Mouse (Mus musculus): Measurements from ENCODE around the gene Tspan32.

Tspan32 gene

DNA sequence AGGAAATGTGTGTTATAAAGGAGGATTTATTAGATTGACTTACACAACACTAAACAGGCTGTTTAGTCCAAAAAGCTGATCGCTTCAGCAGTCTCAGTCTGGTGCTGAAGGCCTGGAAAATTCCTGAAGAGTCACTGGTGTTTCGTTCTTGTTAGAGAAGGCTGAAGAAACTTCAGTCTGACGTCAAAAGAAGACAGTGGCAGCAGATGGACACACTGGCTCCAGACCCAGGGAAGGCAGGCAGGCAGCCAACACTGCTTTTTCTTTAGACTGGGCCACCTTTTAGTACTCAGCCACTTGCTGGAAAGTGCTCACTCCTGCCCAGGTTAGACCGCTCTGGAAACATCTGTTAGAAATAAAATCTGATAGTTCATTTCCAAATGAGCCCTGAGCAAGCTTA is 28.7 kb downstream of the Tspan32 start:
- no peak for DNase-seq (ENCODE audit: low spot score)

DNA sequence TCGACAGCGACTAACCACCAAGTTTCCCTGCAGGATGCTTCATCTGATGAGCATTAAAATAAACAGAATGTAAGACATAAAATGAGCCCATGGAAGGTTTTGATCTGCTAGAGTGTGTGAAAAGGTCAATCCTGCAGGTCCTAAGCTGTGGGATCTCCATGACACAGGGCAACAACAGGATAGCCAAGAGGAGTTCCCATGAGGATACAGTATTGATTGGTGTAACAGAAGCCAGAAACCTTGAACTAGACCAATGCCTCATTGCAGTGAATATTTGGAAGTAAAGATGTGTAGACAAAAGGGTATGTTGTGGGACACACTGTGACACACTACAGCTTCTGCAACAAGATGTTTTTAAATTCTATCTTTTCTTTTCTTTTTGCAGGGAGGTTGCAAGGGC is 29.3 kb downstream of the Tspan32 start:
- DNase-seq (ENCODE audit: low spot score), result no peak

DNA sequence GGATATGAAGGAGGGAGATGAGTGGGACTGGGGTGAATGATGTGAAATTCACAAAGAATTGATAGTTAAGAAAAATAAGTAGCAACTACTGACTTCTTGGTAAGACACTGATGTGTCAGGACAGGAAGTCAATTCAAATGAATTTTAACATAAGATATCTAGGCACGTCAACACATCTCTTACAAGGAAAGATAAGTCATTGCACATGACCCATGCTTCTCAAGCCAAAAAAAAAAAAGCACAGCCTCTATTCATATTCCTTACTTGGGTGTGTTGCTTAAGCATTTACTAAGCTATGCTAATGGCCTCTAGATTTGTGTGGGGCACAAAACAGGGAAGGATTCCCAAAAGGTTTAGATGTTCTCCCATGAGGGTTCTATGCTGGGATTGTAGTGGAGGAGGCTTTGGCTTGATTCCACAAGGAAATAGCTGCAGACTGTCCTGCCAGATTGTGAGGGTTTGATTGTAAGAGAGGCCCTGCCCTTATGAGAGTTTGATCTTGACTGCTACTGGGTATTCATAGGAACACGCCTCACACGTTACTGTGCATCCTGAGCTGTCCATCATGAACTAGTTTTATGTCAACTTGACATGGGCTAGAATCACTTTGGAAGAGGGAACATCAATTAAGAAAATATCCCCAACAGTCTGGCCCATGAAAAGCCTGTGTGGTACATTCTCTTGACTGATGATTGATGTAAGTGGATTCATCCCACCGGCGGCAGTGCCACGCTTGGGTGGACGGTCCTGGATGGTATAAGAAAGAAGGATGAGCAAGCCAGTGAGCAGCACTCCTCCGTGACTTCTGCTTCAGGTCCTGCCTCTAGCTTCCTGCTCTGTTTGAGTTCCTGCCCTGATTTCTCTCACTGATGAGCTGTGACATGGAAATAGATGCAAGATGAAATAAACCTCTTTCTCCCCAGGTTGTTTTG is 29.9 kb downstream of the Tspan32 start:
- no peak for DNase-seq (ENCODE audit: low spot score)

DNA sequence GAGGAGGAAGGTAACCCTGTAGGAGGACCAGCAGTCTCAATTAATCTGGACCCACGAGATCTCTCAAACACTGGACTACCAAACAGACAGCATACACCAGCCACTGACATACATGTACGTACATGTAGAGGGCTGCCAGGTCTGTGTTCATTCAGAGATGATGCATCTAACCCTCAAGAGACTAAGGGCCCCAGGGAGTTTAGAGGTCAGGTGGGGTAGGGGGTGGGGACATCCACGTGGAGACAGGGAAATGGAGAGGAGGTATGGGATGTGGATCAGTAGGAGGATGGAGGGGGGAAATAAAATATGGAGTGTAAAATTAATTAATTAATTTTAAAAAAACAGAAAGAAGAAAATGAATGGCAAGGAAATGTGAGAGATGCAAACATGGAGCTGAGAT is 31.9 kb downstream of the Tspan32 start:
- no peak for DNase-seq (ENCODE audit: low spot score)

DNA sequence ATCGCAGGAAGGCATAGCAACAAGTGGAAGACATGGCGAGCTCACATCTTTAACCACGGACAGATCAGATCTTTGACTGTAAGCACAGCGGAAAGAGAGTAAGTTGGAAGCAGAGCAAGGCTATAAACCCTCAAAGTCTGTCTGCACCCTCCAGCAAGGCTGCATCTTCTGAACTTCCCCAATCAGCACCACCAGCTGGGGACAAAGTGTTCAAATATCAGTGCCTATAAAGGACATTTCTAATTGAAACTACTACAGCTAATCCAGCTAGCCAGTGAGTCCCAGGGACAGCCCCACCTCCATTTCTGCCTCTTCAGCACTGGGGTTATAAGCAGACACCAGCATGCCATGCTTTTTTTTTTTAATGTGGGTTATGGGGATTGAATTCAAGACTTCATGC is 32.5 kb downstream of the Tspan32 start:
- no peak for DNase-seq (ENCODE audit: low spot score)

DNA sequence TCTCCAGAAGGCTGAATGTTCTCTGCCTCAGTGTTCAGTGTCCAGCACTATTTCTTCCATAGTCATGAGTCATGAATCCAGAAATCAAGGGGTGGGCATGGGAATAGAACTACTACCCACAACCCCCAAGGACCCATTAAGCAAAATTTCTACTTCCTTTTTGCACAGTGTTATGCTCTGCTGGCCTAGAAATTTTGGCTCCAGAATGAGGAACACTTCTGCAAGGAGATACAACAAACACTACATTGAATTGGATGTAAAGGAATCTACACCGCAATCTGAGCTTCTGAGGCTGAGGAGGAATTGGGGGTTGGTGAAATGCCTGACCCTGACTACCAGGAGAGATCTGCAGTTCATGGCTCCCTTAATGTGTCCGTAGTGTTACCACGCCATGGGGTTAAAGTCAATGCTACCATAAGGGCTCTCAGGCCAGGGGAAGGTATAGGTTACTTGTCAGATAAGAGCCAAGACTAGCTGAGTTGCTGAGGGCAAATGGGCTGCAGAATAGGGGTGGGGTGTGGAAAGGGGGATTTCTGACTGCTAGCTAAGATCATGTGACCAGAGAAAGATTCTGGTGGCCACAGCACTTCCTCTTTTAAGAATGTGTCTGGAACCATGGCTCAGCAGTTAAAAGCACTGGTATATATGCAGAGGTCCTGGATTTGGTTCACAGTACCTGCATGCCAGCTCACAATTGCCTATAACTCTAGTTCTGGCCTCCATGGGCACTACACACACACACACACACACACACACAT is 33.5 kb downstream of the Tspan32 start:
- no peak for DNase-seq (ENCODE audit: low spot score)

DNA sequence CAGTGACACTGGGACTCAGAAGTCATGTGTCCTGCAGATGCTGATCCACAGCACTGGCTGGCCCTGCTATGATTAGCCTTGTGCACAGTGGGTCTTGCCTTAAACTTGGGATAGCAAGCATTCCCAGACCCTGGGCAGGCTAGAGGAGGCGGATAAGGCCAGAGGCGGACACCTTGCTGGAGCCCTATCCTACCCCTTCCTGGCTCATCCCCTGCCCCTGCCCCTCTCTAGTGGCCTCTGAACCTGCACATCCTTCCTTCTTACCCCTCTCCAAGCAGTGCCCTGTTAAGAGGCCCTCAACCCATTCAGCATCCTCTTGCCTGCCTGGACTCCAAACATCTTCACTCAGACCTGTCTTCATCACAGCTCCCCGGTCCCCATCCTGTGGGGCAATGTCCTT is 35.7 kb downstream of the Tspan32 start:
- no peak for DNase-seq (ENCODE audit: low spot score)

DNA sequence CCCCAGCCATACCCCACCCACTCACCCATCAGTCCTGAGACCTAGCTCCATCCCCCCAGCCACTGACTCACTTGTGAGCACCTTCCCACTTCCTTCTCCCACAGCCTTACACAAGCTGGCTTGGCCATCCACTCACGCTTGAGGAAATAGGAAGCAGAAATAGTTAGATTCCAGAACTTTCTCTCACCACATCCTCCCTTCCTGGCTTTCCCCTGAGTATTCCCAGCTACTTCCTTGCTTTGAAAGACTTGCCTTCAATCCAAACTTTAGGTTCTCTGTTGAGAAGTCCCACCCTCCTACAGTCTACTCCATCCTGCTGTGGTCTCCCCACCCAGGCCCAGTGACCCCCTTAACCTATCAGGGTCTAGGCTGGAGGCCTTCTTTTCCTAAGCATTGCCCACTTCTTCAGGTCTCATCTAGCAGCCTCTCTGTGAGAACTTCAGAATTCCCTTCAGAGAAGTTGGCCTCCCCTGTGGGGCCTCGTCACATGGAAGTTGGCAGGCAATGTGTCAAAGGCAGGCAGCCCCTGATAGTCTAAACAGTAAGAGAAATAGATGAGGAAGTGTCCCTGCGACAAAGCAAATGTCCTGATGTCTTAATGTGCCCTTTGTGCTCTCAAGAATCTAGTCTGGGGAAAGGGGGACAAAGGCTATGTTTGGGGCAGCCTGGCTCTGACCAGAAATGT is 36.4 kb downstream of the Tspan32 start:
- DNase-seq (ENCODE audit: low spot score), result no peak

DNA sequence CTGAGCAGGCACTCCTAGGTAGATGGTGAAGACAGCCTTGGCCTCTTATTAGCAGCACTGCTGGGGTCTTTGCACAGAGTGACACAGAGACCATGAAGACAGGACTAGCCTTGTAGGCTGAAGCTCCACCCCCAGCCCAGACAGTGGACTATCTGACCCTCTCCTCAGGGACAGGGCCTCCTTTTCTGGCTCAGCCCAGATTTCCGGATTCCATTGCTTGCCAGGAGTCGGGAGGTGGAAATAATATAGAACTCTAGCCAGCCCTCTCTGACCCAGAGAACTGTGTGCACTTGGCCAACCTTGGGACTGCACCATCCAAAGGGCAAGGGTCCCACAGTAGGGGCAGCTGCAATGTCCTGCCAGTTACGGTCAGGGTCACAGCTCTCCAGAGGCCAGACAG is 37.2 kb downstream of the Tspan32 start:
- no peak for DNase-seq (ENCODE audit: low spot score)

DNA sequence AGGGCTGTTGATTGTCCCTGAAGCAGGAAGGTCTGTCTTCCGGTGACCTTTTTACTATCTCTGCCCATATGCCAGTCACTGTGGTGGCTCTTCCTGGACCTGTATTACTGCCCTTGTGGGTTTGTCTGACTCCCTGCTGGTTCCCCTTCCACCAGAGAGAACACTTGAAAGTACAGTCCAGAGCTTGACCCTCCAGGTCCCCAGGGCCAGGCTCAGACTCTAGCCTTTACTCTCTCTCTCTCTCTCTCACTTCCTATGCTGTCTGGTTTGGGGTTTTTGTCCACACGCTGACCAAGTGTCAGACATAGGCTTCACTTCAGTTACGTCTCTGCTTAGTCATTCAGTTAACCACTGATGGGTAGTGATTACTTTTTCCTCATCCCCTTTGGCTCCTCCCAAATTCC is 38.1 kb downstream of the Tspan32 start:
- DNase-seq (ENCODE audit: low spot score), result no peak

DNA sequence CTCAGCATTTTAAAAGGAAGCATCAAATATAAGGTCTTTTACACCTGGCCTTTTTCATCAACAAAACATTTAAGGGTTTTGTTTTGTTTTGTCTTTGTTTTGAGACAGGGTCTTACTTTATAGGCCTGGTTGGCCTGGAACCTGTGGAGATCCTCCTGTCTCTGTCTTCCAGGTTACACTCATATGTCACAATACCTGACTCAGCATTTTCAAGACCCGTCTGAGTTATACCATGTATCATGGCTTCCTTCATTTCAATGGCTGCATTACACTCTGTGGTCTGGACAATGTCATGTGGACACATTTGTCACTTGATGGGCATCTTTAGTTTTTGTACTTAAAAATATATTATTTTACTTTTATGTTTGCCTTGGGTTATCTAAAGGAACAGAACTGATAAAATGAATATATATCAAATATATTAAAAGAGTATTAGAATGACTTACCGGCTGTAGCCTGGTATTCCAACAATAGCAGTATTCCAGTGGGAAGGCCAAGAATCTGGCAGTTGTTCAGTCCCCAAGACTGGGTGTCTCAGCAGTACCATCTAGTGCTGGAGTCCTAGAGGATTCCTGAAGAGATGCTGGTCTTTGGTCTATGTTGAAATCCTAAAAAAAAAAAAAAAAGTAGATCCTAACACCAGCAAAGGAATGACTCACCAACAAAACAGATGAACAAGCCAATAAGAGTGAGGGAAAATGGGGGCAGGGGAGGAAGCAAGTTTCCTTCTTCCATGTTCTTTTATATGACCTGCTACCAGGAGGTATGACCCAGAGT is 39.4 kb downstream of the Tspan32 start:
- no peak for DNase-seq (ENCODE audit: low spot score)

DNA sequence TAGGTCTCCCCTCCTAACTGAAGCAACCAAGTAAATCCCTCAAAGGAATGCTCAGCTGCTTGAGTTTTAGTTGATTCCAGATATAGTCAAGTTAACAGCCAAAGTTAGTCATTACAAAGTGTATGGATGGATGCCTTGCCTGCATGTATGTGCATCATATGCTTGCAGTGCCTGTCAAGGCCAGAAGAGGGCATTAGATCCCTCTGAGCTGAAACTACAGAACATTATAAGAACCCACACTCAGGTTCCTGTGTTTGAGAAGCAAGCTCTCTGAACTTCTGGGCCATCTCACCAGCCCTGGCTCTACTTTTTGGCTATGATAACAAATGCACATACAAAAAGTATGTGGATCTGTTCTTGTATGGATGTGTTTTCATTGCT is 40.0 kb downstream of the Tspan32 start:
- no peak for DNase-seq (ENCODE audit: low spot score)

DNA sequence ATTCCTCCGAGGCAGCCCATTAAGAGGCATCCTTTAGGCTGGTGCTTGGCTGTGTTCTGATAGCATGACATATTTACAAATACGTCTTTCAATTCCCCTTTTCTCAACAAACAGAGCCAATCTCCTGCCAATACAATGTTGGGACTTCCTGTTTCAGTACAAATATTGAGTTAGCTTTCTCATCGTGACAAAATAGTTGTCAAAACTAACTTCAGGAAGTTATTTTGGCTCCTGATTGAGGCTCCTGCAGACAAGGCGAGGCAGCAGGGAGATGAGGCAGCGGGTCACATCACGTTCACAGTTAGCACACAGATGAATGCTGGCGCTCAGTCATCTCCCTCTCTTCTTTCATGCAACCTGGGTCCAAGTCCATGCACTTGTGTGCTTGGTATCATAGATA is 41.5 kb downstream of the Tspan32 start:
- no peak for DNase-seq (ENCODE audit: low spot score)

DNA sequence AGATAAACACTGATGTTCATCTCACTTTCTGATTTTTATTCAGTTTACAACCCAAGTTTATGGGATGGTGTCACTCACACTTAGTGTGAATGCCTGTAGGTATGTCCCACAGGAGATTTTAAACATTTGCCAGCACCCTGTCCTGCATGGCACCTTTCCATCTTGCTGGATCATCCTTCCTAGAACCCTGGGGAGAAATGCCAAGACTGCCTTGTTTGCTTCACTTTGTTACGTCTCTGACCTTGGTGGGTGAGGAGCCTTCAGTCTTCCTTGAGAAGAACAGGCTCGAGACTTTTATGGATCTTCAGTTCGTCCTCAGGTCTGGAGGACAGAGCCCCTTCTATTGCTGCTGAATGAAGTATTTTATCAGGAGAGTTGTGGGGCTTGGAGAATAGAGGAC is 44.5 kb downstream of the Tspan32 start:
- no peak for DNase-seq (ENCODE audit: low spot score)

DNA sequence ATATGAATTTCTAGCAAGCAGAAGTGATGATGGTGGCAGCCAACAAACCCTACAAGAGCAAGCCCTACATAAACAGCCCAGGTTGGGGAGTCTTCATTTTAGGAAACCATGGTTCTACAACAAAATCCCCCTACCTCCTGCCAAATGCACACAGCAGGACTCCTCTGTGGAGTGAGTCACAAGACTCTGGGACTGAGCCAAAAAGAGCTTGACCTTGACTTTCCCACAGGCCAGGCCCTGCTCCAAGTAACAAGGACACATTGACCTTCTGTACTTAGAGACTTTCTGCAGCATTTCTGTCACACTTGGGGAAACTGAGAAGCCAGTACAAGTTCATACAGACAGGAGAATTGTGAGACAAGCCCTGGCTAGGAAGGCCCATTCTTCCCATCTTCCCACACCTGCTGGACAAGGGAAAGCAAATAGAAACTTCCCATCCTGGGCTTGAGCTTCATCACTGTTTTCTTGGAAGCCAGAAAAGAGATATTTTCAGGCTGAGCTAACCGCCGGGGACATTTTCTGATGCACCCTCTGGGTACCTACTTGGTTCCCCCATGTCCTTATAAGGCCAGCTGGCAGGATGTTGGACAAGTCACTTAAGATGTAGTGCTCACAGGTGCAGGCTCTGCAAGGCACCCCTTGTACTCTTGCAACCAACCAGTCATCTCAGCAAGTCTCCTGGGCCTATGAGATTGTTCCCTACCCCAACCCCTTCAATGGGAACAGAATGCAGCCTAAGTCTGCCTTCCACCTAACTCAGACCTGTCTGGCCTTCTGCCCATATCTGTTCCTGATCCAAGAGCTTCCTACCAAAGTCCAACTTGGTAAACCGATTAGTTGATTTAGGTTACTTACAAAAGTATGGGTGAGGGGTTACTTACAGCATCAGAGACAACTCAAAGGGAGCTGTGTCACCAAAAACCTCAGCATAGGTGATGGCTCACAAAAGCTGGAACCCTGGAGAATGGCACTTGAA is 45.3 kb downstream of the Tspan32 start:
- no peak for DNase-seq (ENCODE audit: low spot score)

DNA sequence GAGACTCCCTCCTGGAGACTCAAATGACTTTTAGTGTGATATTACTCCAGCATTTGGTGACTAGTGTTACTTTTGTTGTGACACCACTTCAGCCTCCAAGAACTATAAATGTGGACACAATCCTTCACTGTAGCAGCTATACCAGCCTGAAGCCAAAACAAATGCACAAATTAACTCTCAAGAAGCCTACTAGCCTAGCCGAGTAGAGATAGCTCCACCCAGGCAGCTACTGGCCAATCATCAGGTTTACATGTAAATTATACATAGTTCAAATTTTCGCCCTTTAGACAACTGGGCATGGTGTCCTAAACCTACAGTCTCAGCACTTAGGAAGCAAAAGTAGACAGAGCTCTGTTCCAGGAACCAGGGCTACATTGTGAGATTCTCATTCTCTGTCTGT is 46.5 kb downstream of the Tspan32 start:
- DNase-seq (ENCODE audit: low spot score), result no peak

DNA sequence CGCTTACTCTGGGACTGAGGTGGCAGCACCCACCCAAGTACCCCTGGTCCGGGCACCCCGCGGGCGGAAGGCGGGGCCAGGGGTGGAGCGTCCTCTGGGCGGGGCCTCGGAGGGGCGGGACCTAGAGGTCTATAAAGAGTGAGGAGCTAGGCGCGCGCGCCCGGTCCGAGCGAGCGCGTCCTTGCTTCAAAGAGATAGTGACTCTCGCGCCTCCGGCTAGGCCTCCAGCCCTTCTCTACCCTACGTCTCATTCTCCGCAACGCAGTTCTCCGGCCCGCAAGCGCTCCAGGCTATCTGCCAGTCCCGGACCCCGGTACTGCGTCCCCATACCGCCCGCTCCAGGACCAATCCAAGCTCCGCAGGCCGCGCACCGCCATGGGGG is 47.8 kb downstream of the Tspan32 start, which contains the start of gene Cd81:
Gene Cd81 (plus strand): TSS at position 114 of the 382 bp plus-strand sequence.
- DNase-seq (ENCODE audit: low spot score), result peak; percentile 88

DNA sequence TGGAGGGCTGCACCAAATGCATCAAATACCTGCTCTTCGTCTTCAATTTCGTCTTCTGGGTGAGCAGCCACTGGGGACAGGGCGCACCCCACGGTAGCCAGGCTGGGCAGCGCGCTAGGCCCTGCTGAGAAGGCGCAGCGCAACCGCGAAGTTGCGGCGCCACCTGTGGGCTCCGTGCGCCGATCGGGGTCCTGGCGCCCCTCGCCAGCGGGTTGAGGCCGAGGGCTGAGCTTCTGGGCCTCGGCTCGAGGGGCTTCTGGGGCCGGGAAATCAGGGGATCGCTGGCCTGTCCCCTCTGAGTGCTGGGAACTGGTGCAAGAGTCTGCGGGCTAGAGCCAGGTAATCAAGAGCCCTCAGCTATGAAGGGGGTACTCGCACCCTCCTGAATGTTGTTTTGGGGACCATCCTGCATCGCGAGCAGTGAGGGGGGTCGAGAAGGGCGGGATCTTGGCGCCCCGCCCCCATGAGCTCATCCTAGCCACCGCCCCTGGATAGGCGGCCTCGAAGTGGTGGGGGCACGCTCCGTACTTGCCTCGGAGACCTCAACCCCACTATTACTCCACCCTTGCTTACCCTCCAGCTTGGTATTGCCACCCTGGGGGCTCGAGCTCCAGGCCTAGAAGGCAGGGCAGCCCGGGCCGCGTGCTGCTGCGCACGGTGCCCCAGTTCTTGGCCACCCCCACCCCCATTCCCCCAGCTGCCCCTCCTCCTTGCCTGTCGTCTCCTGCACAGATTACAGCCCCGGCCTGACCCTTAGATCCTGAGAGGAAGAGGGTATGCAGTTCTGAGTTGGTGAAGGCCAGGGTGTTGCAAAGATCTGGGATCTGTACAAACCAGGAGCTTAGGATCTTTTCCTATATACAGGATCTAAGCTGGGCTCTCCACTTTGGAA is 48.4 kb downstream of the Tspan32 start:
- peak; percentile 71 for DNase-seq (ENCODE audit: low spot score)

DNA sequence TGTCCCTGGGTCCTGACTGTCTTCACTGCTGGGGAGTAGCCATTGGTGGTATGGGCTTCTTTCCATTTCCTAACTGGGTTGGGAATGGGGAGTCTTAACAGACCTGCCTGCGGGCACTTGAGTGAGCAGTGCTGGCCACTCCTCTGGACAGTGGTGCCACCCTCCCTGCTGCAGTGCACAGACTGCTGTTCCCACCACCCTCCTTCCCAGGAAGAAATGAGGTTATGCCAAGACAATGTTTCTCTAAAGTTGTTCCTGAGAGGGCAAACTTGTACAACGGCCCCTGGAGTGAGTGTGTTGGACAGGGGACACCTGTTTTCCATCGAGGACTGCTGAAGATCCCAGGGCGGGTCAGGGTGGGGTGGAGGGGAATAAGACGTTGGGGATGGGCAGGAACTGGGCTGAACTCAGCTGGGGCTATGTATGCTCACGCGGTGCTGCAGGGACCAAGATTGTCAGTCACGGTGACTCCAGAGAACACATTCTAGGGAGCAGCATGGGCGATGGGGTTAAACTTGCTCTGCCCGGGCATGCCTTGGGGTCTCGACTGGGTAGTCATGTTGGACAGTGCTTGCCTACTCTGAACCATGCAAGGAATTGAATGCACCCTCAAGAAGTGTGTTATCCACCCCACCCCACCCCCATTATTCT is 49.2 kb downstream of the Tspan32 start:
- no peak for DNase-seq (ENCODE audit: low spot score)
